Mouse (Mus musculus): ENCODE results near the gene Sectm1a.
A peak's percentile ranks its signal among the peaks of the same experiment; 100 is the strongest.
"Not testable (repeated sequence)": the region's sequence is repeated elsewhere in the genome, so short reads cannot be mapped to it uniquely, and the experiment has no call there.

Sectm1a gene

GRCm38 (mm10) chr11:121047826-121048399, 33.1 kb downstream of the Sectm1a start:
- DNase-seq (ENCODE audit: low read depth, low spot score): peak; percentile 47

- DNase-seq (ENCODE audit: low read depth, low spot score): peak; percentile 27
Observed at GRCm38 (mm10) chr11:121045286-121045685, 35.7 kb downstream of the Sectm1a start.

- not testable (repeated sequence) for DNase-seq (ENCODE audit: low read depth, low spot score)
Observed at GRCm38 (mm10) chr11:121043025-121043424, 38.0 kb downstream of the Sectm1a start.

- no peak for DNase-seq (ENCODE audit: low read depth, low spot score)
Observed at GRCm38 (mm10) chr11:121042480-121042879, 38.5 kb downstream of the Sectm1a start.

GRCm38 (mm10) chr11:121041636-121042035, 39.4 kb downstream of the Sectm1a start:
- no peak for DNase-seq (ENCODE audit: low read depth, low spot score)

GRCm38 (mm10) chr11:121041212-121041611, 39.8 kb downstream of the Sectm1a start:
- peak; percentile 90 for DNase-seq (ENCODE audit: low read depth, low spot score)

GRCm38 (mm10) chr11:121039302-121039701, 41.7 kb downstream of the Sectm1a start, which contains the start of gene Cd7:
Gene Cd7, minus strand, starts transcription at chr11:121039418.
- DNase-seq (ENCODE audit: low read depth, low spot score): peak; percentile 10

GRCm38 (mm10) chr11:121038366-121039240, 42.4 kb downstream of the Sectm1a start:
- no peak for DNase-seq (ENCODE audit: low read depth, low spot score)

- no peak for DNase-seq (ENCODE audit: low read depth, low spot score)
Observed at GRCm38 (mm10) chr11:121033118-121033517, 47.9 kb downstream of the Sectm1a start.

GRCm38 (mm10) chr11:121027259-121027658, 53.8 kb downstream of the Sectm1a start:
- no peak for DNase-seq (ENCODE audit: low read depth, low spot score)

GRCm38 (mm10) chr11:121024163-121024562, 56.9 kb downstream of the Sectm1a start:
- DNase-seq (ENCODE audit: low read depth, low spot score): no peak

- no peak for DNase-seq (ENCODE audit: low read depth, low spot score)
Observed at GRCm38 (mm10) chr11:121019501-121019900, 61.5 kb downstream of the Sectm1a start.

- DNase-seq (ENCODE audit: low read depth, low spot score): peak; percentile 67
Observed at GRCm38 (mm10) chr11:121017703-121018102, 63.3 kb downstream of the Sectm1a start.
